Mouse (Mus musculus) left cerebral cortex, adult 11 months (tissue): ENCODE measurements at regions not wholly inside any gene's neighbourhood (a gene's known extent, or its start where the extent isn't known, plus 50 kb on each side); places are given as distances from the start of the nearest gene placed in this dataset.

Experiments
- DNase-seq: peaks from one replicate; pipeline ENCODE4 v3.0.0; 2022; ENCODE audit warnings: low spot score

- no peak for DNase-seq
These were observed 53.9 kb upstream of the Ptch1 start for GRCm38 (mm10) chr13:63627184-63627893.

- no peak for DNase-seq
These were observed 54.5 kb upstream of the Ptch1 start for GRCm38 (mm10) chr13:63627894-63628287.

- no peak for DNase-seq
These were observed 58.5 kb upstream of the Ptch1 start for GRCm38 (mm10) chr13:63631771-63632347.

- DNase-seq = no peak
These were observed 60.9 kb upstream of the Ptch1 start for GRCm38 (mm10) chr13:63634294-63634693.

GRCm38 (mm10) chr13:63641649-63642226 lies 68.3 kb upstream of the Ptch1 start:
- DNase-seq = no peak

GRCm38 (mm10) chr13:63642617-63643016 lies 69.2 kb upstream of the Ptch1 start:
- DNase-seq = peak; percentile 48

- DNase-seq = no peak
These were observed 70.0 kb upstream of the Ptch1 start for GRCm38 (mm10) chr13:63643394-63643793.

GRCm38 (mm10) chr13:63644308-63644707 lies 70.9 kb upstream of the Ptch1 start:
- DNase-seq = no peak

- DNase-seq = no peak
These were observed 75.8 kb upstream of the Ptch1 start for GRCm38 (mm10) chr13:63649058-63649647.

- DNase-seq = no peak
These were observed 81.1 kb upstream of the Ptch1 start for GRCm38 (mm10) chr13:63654514-63654913.

- no peak for DNase-seq
These were observed 83.7 kb upstream of the Ptch1 start for GRCm38 (mm10) chr13:63657115-63657514.

- no peak for DNase-seq
These were observed 86.0 kb upstream of the Ptch1 start for GRCm38 (mm10) chr13:63659412-63659811.

- DNase-seq = no peak
These were observed 87.0 kb upstream of the Ptch1 start for GRCm38 (mm10) chr13:63660431-63660830.

GRCm38 (mm10) chr13:63668576-63668975 lies 95.2 kb upstream of the Ptch1 start:
- no peak for DNase-seq

- no peak for DNase-seq
These were observed 95.6 kb upstream of the Ptch1 start for GRCm38 (mm10) chr13:63669031-63669430.

- DNase-seq = no peak
These were observed 99.0 kb upstream of the Ptch1 start for GRCm38 (mm10) chr13:63672425-63672824.

GRCm38 (mm10) chr13:63677696-63678095 lies 104.3 kb upstream of the Ptch1 start:
- no peak for DNase-seq

- no peak for DNase-seq
These were observed 105.2 kb upstream of the Ptch1 start for GRCm38 (mm10) chr13:63678265-63679260.

GRCm38 (mm10) chr13:63682341-63682740 lies 108.9 kb upstream of the Ptch1 start:
- no peak for DNase-seq

GRCm38 (mm10) chr13:63691974-63692373 lies 118.6 kb upstream of the Ptch1 start:
- peak; percentile 74 for DNase-seq

GRCm38 (mm10) chr13:63693636-63694035 lies 120.2 kb upstream of the Ptch1 start:
- no peak for DNase-seq

GRCm38 (mm10) chr13:63696399-63696798 lies 118.6 kb upstream of the Ercc6l2 start:
- DNase-seq = no peak
